Mouse (Mus musculus) frontal cortex, postnatal 10 days (tissue): ENCODE data around the gene Prss8.

Source experiments
- DNase-seq, 2 experiments: peaks; one replicate each; pipeline ENCODE4 v3.0.0; 2022; ENCODE audit warnings: low spot score in 2 of 2, mixed read lengths in 1 of 2

The Prss8 gene

GRCm38 (mm10) chr7:127928596-127928995 lies 1.3 kb downstream of the Prss8 start:
- no peak for DNase-seq

- no peak for DNase-seq
Measured at GRCm38 (mm10) chr7:127927726-127928125, 2.2 kb downstream of the Prss8 start.

- no peak for DNase-seq
Measured at GRCm38 (mm10) chr7:127926846-127927245, 3.1 kb downstream of the Prss8 start.

- DNase-seq = no peak
Measured at GRCm38 (mm10) chr7:127926066-127926465, 3.8 kb downstream of the Prss8 start.

GRCm38 (mm10) chr7:127925252-127925651 lies 4.7 kb downstream of the Prss8 start:
- DNase-seq = no peak

- DNase-seq = no peak
Measured at GRCm38 (mm10) chr7:127923714-127924113, 6.2 kb downstream of the Prss8 start.

GRCm38 (mm10) chr7:127922451-127923275 lies 7.2 kb downstream of the Prss8 start:
- no peak for DNase-seq

- DNase-seq = no peak
Measured at GRCm38 (mm10) chr7:127921516-127921915, 8.4 kb downstream of the Prss8 start.

- no peak for DNase-seq
Measured at GRCm38 (mm10) chr7:127919290-127919689, 10.6 kb downstream of the Prss8 start.

- DNase-seq = no peak
Measured at GRCm38 (mm10) chr7:127918203-127918602, 11.7 kb downstream of the Prss8 start.

- no peak for DNase-seq
Measured at GRCm38 (mm10) chr7:127915293-127915692, 14.6 kb downstream of the Prss8 start.

GRCm38 (mm10) chr7:127912938-127913337 lies 17.0 kb downstream of the Prss8 start:
- DNase-seq = no peak

- peak; percentile 68 to 83 for DNase-seq
Measured at GRCm38 (mm10) chr7:127912190-127912871, 17.6 kb downstream of the Prss8 start, which contains the start of gene Kat8. Kat8 (plus strand) TSS chr7:127912516.

GRCm38 (mm10) chr7:127908656-127909055 lies 21.2 kb downstream of the Prss8 start:
- DNase-seq = no peak

- DNase-seq = no peak
Measured at GRCm38 (mm10) chr7:127907939-127908338, 22.0 kb downstream of the Prss8 start.

GRCm38 (mm10) chr7:127903971-127904796 lies 25.7 kb downstream of the Prss8 start, which contains the start of gene Bckdk:
Bckdk (plus strand) TSS chr7:127904082.
- DNase-seq = peak; percentile 80 to 89

- no peak for DNase-seq
Measured at GRCm38 (mm10) chr7:127901772-127902171, 28.1 kb downstream of the Prss8 start.

- no peak for DNase-seq
Measured at GRCm38 (mm10) chr7:127899997-127900396, 29.9 kb downstream of the Prss8 start.

- DNase-seq = no peak
Measured at GRCm38 (mm10) chr7:127898179-127898956, 31.5 kb downstream of the Prss8 start.

- no peak for DNase-seq
Measured at GRCm38 (mm10) chr7:127897542-127897941, 32.4 kb downstream of the Prss8 start.

GRCm38 (mm10) chr7:127896384-127896783 lies 33.5 kb downstream of the Prss8 start:
- no peak for DNase-seq
